Mouse (Mus musculus): ENCODE measurements around the gene Dnajb13.

DNA sequence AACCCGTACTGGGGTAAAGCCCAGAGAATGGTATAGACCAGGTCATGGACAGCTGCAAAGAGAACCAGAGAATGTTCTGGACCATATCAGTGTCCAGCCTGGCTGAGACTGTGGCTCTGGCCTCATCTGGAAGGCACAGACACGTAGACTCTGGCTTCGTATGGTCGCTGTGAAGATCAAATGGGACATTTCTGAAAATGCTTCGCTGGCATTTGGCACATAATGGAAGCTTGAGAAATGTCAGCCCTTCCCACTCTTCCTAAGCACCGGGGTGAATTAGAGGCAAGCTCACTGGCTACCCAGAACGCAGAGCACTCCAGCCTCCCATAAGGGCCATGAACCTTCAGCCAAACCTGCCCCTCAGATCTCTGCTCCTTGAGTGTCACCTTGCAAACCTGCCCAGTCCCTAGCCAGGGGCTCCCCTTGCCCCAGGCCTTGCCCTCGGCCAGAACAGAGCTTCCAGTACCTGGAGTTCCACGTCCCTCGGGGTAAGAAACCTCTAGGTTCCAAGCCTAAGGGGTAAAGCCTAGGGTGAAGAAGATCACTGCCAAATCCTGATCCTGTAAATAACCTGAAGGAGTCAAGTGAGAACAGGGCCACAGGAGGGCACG, 43.9 kb downstream of the Dnajb13 start:
- TF ChIP-seq GATA1 (IDR thresholded peaks at IDR 0.05; ENCODE audit: borderline replicate concordance, low read length), result no peak
- no peak for TF ChIP-seq CTCF (IDR thresholded peaks at IDR 0.05; ENCODE audit: low read depth, low read length)
- no peak for TF ChIP-seq TAL1 (conservative IDR thresholded peaks at IDR 0.05; ENCODE audit: low read depth, low read length)
